Mouse (Mus musculus) MEL-GATA-1-ER (cell line): ENCODE results near the gene Hoxd12.

Experiments
- DNase-seq: peaks from one replicate; pipeline ENCODE4 v3.0.0-alpha.2; 2012; ENCODE audit warnings: low read depth; ENCODE audit errors: extremely low read depth

The Hoxd12 gene

GRCm38 (mm10) chr2:74674881-74675665 lies at the start of gene Hoxd12:
Gene Hoxd12, plus strand, starts transcription at chr2:74675013.
- no peak for DNase-seq

GRCm38 (mm10) chr2:74635412-74635811 lies 39.4 kb upstream of the Hoxd12 start:
- DNase-seq, result no peak

DNA sequence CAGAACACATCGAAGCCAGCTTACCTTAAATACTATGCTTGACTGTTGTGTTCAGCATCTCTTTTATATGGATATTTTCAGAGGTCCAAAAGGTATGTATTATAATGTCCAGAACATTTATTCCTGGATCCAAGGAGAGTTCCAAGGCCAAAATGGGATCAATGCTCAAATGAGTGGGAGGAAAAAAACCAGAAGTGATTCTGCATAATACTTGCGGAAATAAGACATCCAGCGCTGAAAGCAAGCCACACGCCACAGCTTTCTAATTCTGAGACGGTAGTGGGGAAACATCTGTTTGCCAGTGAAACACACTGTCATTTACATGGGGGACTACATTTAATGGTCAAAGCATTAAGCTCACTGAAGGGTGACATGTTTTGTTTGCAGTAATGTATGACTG lies 32.4 kb upstream of the Hoxd12 start:
- DNase-seq, result no peak

DNA sequence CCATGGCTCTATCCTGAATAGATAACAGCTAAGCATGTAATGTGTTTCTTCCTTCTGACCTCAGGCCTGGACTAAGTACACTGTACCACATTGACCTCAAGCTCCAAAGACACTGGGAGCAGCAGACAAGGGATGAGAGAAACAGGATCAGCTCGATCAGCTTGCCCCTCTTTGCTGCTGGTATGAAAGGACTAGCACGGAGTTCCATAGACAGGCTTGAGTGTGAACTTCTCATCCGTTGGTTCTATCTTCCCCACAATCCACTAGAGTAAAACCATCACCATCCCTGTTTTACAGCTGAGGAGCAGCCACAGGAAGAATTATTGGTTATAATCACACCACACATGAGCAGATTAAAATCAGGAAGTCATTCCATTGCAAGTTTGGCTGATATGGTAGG lies 29.2 kb upstream of the Hoxd12 start:
- DNase-seq, result no peak

- no peak for DNase-seq
These were observed 27.5 kb upstream of the Hoxd12 start for GRCm38 (mm10) chr2:74647082-74647864.

- no peak for DNase-seq
These were observed 21.8 kb upstream of the Hoxd12 start for GRCm38 (mm10) chr2:74652996-74653340.

DNA sequence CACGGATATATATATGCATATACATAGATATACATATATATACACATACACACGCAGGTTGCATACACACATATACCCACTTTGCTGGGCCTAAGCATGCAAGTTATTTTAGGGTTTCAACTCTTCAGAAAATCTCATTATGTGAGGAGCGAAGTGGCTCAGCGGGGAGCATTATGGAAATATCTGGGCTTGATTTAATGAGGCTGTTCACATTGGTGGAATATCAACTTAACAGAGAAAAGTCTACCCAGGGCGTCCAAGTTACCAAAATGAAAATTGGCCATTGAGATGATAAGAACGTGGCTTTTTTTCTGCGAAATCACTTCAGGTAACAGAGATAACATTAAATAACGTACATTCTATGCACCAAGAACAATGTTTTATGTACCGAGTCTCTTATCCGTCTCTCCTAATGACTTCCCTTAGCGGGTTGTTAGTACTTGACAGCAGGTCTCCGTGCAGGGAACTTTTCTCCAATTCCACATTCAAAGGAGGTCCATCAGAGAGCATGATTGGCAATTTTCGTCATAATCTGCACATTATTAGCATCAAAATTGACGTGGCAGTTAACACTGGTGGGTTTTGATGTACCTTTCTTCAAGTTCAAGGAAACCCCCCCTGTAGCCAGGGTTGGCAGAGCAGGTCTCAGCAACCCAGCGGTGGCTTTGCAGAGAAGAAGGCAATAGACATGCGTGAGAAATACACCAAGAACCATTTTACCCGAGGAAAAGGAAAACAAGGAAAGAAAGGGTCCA lies 20.9 kb upstream of the Hoxd12 start:
- no peak for DNase-seq

DNA sequence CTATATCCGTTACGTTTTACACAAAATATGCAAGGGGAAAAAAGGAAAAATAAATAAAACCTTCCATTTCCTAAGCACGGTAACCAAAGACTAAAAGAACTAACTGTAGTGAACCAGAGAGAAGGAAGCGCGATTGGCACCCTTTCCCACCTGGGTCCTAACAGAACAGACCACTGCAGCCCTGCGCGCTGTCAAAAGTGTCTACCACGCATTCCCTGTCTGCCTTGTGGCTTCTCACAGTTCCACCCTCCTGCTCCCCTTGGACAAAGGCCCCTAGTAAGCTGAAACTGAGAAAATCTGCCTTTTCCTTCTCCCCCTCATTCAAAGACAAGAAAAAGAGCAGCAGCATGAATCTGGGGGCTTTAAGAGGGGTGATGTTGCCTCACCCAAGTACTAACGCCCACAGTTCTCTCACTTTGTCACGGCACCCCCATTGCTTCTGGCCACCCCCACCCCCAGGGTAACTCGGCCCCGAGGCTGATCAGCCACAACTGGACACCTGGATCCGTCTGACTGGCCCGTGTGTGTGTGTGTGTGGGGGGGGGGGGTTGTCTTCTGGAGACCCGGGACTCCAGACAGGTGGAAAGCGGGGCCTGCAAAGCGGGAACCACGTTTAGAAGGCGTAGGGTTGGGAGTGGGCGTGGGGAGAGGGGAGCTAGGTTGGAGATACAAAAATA lies 19.9 kb upstream of the Hoxd12 start:
- DNase-seq, result no peak

DNA sequence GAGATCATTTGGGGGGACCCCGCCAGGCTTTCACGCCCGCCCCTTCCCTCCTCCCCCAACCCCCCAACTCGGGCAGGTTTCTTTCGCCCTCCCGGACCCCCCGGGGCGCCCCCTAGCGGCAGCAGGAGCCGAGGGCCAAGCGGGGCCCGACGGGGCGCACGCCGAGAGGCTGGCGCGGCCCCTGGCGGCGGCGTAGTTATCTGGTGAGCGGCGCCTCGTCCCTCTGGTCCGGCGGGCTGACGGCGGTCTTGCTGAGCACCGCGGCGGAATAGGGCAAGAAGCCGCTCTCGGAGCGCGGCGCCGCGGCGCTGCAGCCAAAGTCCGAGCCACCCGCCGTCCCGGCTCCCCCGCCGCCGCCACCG lies 19.4 kb upstream of the Hoxd12 start:
- no peak for DNase-seq

DNA sequence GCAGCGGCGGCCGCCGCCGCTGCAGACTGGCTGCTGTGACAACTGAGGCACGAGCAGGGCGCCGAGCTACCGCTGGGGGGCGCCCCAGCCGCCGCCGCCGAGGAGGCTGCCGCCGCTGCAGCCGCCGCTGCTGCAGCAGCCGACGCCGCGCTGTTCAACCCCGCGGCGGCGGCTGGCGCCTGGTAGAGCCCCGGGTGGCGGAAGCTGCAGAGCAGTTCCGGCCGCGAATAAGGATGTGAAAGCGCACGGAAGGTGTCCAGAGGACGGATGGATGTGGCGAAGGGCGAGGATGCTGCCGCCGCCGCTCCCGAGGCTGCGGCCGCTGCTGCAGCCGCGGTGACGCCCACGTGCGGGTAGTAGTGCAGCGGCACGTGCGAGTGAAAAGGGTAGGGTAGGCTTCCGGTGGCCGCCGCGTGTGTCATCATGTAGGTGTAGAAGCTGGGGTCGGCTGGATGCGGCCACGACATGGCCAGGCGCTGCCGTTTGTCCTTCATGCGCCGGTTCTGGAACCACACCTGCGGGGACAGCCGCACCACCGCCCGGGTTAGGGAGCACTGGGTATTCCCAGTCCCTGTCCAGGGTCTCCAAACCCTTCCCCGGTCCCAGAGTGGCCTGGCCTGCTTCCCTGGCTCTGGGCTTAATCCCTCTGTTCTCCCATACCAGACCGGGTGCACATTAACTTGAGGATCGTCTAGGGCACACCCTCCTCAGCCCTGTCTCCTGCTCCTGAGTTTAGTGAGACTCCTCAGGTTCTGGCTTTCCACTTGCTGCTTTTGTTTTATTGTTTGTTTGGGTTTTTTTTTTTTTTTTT lies 18.8 kb upstream of the Hoxd12 start:
- DNase-seq, result no peak

DNA sequence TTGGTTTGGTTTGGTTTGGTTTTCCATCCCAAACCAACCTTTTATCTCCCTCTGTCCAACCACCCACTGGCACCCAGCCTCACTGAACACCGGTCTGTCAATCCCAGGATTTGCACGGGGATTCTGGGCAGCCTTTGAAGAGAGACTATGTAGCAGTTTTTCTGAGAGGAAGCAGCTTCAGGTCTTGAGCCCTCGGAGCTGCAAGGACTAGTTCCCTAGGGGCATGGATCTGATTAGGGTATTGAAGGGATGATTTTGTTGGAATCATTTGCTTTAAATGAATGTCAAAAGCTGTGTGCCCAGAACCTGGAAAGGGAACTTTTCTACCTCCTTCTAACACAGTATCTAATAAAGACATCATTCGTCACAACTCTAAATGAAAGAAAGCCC lies 18.2 kb upstream of the Hoxd12 start:
- no peak for DNase-seq

- no peak for DNase-seq
These were observed 17.4 kb upstream of the Hoxd12 start for GRCm38 (mm10) chr2:74657251-74658023.

- DNase-seq, result no peak
These were observed 16.7 kb upstream of the Hoxd12 start for GRCm38 (mm10) chr2:74658024-74658666.

DNA sequence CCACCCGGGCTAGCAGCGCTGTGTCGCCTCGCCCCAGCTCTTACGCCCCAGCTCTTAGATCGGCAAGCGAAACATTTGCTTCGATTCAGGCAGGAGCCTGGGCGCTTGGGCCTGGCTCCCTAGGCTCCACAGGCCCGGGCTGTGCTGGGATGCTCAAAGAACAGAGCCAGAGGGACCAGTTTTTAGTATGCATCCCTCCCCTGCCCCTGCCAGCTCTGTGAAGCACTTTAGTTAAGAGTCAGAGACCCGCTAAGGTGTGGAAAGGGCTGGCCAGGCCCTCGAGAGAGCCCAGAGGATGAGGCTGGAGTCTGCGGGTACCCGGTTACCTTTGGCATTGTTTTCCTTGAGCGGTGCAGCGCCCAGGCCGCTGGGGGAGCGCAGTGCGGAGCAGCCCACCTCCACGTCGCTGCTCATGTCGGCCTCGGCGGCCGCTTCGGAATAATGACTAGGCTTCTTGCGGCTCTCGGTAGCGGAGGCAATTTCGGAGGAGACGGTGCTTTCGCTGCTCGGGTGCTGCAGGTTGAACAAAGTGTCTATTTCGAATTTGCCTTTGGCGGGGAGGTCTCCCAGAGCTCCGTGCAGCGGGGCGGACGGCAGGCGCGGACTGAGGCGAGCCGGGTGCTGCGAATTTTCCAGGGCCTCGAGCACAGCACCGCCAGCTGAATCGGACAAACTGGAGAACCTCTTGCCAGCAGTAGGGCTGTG lies 16.0 kb upstream of the Hoxd12 start:
- DNase-seq, result no peak

GRCm38 (mm10) chr2:74659507-74660005 lies 15.3 kb upstream of the Hoxd12 start, which contains the start of gene Evx2:
Gene Evx2, minus strand, starts transcription at chr2:74659557.
- DNase-seq, result no peak

DNA sequence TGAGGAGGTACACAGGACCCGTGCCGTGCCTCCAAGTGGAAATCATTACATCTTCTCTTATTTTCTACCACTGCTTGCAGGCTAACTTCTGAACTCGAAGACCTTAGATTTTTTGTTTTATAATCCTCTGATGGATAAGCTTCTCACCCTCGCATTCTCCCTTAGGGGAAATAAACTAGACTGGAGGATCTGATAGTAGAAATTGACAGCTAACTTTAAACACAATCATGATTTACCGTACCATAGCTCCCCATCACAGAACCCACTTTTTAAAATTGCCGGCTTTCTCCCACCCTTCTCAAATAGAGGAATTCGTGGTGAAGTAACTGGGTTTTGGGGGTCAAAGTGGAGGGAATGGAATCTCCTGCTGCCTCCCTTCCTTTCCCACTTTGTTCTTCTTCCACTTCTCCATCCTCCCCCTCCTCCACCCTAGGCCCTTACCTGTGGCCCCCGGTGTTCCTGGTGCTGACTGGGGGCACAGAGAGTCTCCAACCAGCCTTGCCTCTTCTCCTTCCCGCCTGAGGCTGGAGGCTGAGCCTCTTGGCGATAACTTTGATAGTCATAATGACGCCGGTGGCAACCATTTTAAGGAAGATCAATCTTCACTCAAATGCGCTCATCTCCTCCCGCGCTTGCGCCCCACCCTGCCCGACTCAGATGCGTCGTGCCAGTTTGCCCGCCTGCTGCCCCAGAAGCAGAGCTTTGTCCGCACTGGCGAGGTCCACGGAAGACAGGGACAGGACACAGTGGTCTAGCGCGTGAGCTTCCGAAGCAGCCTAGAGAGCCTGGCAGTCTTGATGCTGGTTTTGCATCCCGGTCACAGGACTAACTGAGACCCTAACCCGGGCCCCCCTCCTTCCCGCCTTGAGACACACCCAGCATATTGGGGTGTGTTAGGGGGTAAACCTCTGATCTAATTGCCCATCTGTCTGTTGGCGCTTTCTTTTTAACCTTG lies 14.1 kb upstream of the Hoxd12 start:
- DNase-seq, result no peak

GRCm38 (mm10) chr2:74661685-74662084 lies 13.1 kb upstream of the Hoxd12 start:
- DNase-seq, result no peak
